Mouse (Mus musculus) bone marrow macrophage, adult 2 months (primary cell): ENCODE data around the gene Slc4a3. TPM values are rescaled to one million over a fixed set of nuclear protein-coding genes. Genes with fewer than 3 reads are reported as not detected.

Experiments
- H3K27ac ChIP-seq: 2 replicates; pipeline ENCODE4 v1.5.1; 2012; ENCODE audit warnings: low read depth, low read length; ENCODE audit not compliant: insufficient read depth
- H3K4me1 ChIP-seq: 2 replicates; pipeline ENCODE4 v1.6.1; 2012; ENCODE audit warnings: low read length; ENCODE audit not compliant: control insufficient read depth, insufficient read depth
- H3K4me3 ChIP-seq: 2 replicates; pipeline ENCODE4 v1.5.1; 2012; ENCODE audit warnings: mild to moderate bottlenecking, low read length, moderate library complexity; ENCODE audit not compliant: insufficient read depth
- CTCF ChIP-seq: IDR thresholded peaks from 2 replicates; pipeline ENCODE4 v1.5.1; 2012; ENCODE audit warnings: low read depth, mild to moderate bottlenecking, low read length, moderate library complexity
- POLR2A ChIP-seq: IDR thresholded peaks from 2 replicates; pipeline ENCODE4 v1.6.1; 2012; ENCODE audit warnings: mild to moderate bottlenecking, low read depth, low read length, borderline replicate concordance
- polyA plus RNA-seq: library from polyadenylated mRNA; stranded (reverse); fragments of >200 nt; gene quantifications from 2 replicates; pipeline ENCODE4 v1.2.4, GENCODE M21; 2012; ENCODE audit not compliant: missing spikeins, insufficient read depth, insufficient read length

The Slc4a3 gene
- polyA plus RNA-seq, 1 experiment, result 3.1 TPM

- Histone ChIP-seq H3K4me3 (no peak within 1 kb of the TSS), H3K4me1 (no peaks in the 10 kb centered on the region), H3K27ac (no peak within 1 kb of the TSS)
- TF ChIP-seq POLR2A (no peak), CTCF (no peak)
Measured at GRCm38 (mm10) chr1:75505956-75506831, 39.9 kb upstream of the Slc4a3 start, which contains the start of gene Obsl1. Gene Obsl1 (minus strand): TSS chr1:75506452.

- TF ChIP-seq POLR2A, result no peak
- no peaks in the 10 kb centered on the region for H3K4me1 ChIP-seq
- H3K4me3 ChIP-seq, result no peak within 1 kb of the TSS
- no peak within 1 kb of the TSS for H3K27ac ChIP-seq
Measured at GRCm38 (mm10) chr1:75507006-75507405, 39.1 kb upstream of the Slc4a3 start, which contains the start of gene Inha. Gene Inha (plus strand): TSS chr1:75507077.

- Histone ChIP-seq H3K27ac (no peak overlapping the region), H3K4me1 (no peaks in the 10 kb centered on the region), H3K4me3 (no peak overlapping the region)
- TF ChIP-seq POLR2A, result no peak
- TF ChIP-seq CTCF, result no peak
Measured at GRCm38 (mm10) chr1:75509586-75509985, 36.5 kb upstream of the Slc4a3 start.

- Histone ChIP-seq H3K4me1 (no peaks in the 10 kb centered on the region), H3K27ac (no peak overlapping the region), H3K4me3 (no peak overlapping the region)
- TF ChIP-seq CTCF (no peak), POLR2A (no peak)
Measured at GRCm38 (mm10) chr1:75510154-75510553, 35.9 kb upstream of the Slc4a3 start.

GRCm38 (mm10) chr1:75511437-75512210 lies 34.4 kb upstream of the Slc4a3 start:
- no peak overlapping the region for H3K27ac ChIP-seq
- H3K4me3 ChIP-seq, result no peak overlapping the region
- no peaks in the 10 kb centered on the region for H3K4me1 ChIP-seq
- TF ChIP-seq CTCF (no peak), POLR2A (no peak)

- TF ChIP-seq POLR2A (no peak), CTCF (no peak)
- no peak overlapping the region for H3K4me3 ChIP-seq
- no peak overlapping the region for H3K27ac ChIP-seq
- H3K4me1 ChIP-seq, result no peaks in the 10 kb centered on the region
Measured at GRCm38 (mm10) chr1:75512550-75512949, 33.5 kb upstream of the Slc4a3 start.

- H3K4me1 ChIP-seq, result peaks cover 3% of the 10 kb centered on the region
- H3K27ac ChIP-seq, result no peak overlapping the region
- no peak overlapping the region for H3K4me3 ChIP-seq
- no peak for TF ChIP-seq CTCF
- no peak for TF ChIP-seq POLR2A
Measured at GRCm38 (mm10) chr1:75516703-75517380, 29.2 kb upstream of the Slc4a3 start.

- peaks cover 8% of the 10 kb centered on the region for H3K4me1 ChIP-seq
- TF ChIP-seq CTCF (no peak), POLR2A (no peak)
- no peak overlapping the region for H3K27ac ChIP-seq
- no peak overlapping the region for H3K4me3 ChIP-seq
Measured at GRCm38 (mm10) chr1:75517984-75518383, 28.1 kb upstream of the Slc4a3 start.

- Histone ChIP-seq H3K4me3 (no peak overlapping the region), H3K4me1 (peaks cover 11% of the 10 kb centered on the region), H3K27ac (no peak overlapping the region)
- no peak for TF ChIP-seq CTCF
- TF ChIP-seq POLR2A, result no peak
Measured at GRCm38 (mm10) chr1:75518427-75518826, 27.6 kb upstream of the Slc4a3 start.

GRCm38 (mm10) chr1:75519576-75519975 lies 26.5 kb upstream of the Slc4a3 start:
- no peak overlapping the region for H3K27ac ChIP-seq
- TF ChIP-seq POLR2A (no peak), CTCF (no peak)

More at GRCm38 (mm10) chr1:75519576-75519975, 26.5 kb upstream of the Slc4a3 start:
- Histone ChIP-seq H3K4me1 (peaks cover 20% of the 10 kb centered on the region), H3K4me3 (no peak overlapping the region)
